Mouse (Mus musculus) testis, adult 10 weeks (tissue): Measurements from ENCODE around the gene H2-M9. TPM values are rescaled to one million over a fixed set of nuclear protein-coding genes. Genes with fewer than 3 reads are reported as not detected.

Source experiments
- polyA plus RNA-seq: library from polyadenylated mRNA; stranded (reverse); fragments of 350-450 nt; fragmentation: Illumina TruSeq; extraction: RNeasy Lipid Tissue Mini Kit (QIAGEN cat#74804); gene quantifications from one replicate; pipeline ENCODE4 v1.2.3, GENCODE M21; 2014; ENCODE audit warnings: low read depth, low replicate concordance

H2-M9 gene
- polyA plus RNA-seq: not detected

DNA sequence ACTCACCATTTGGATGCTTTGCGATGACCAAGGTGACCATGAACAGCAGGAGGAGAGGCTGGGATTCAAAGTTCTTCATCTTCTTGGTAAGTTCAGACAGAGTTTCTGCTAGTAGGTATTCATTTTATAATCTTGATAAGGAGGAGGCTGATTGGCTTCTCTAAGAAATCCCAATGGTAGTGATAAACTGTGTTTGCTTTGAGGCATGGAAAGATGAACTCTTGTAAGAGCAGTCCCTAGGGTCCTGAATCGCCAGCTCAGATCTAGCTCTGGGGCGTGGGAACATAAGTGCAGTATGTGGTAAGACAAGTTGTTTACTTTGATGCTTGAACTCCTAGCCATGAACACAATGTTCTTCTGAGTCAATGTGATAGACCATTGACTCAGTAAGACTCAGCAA is at the start of gene H2-M9:
Gene H2-M9 (minus strand): TSS at position 101 of the 400 bp plus-strand sequence.

DNA sequence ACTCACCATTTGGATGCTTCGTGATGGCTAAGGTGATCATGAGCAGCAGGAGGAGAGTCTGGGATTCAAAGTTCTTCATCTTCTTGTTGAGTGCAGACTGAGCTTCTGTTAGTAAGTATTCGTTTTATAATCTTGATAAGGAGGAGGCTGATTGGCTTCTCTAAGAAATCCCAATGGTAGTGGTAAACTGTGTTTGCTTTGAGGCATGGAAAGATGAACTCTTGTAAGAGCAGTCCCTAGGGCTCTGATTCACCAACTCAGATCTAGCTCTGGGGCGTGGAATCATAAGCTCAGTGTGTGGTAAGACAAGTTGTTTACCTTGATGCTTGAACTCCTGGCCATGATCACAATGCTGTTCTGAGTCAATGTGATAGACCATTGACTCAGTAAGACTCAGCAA is 29.7 kb upstream of the H2-M9 start, which contains the start of gene H2-M1:
Gene H2-M1 (minus strand): TSS at position 101 of the 400 bp plus-strand sequence.

Other genes starting within 250 kb of the H2-M9 start
- gene H2-M10.4, start 180.3 kb downstream of the H2-M9 start, polyA plus RNA-seq: not detected
- gene H2-M11, start 95.6 kb downstream of the H2-M9 start, polyA plus RNA-seq: not detected
- not detected for gene H2-M1, start 29.6 kb upstream of the H2-M9 start, polyA plus RNA-seq
- gene H2-M10.5, start 130.2 kb upstream of the H2-M9 start, polyA plus RNA-seq: not detected
- not detected for gene H2-M10.6, start 169.5 kb upstream of the H2-M9 start, polyA plus RNA-seq
- gene Trim26, start 194.5 kb upstream of the H2-M9 start, polyA plus RNA-seq: 21.2 TPM
- gene Trim15, start 224.5 kb upstream of the H2-M9 start, polyA plus RNA-seq: not detected
- not detected for gene Trim10, start 226.9 kb upstream of the H2-M9 start, polyA plus RNA-seq
- gene Trim40, start 247.5 kb upstream of the H2-M9 start, polyA plus RNA-seq: not detected